Mouse (Mus musculus) retina, embryonic 14.5 days (tissue): ENCODE results near the gene Bnip1.
A peak's percentile ranks its signal among the peaks of the same experiment; 100 is the strongest.

Experiments used
- DNase-seq: peaks from one replicate; pipeline ENCODE4 v3.0.0-alpha.2; 2015; ENCODE audit warnings: low spot score

Bnip1 gene

GRCm38 (mm10) chr17:26839718-26840438, 59.0 kb downstream of the Bnip1 start:
- DNase-seq, result peak; percentile 13

DNA sequence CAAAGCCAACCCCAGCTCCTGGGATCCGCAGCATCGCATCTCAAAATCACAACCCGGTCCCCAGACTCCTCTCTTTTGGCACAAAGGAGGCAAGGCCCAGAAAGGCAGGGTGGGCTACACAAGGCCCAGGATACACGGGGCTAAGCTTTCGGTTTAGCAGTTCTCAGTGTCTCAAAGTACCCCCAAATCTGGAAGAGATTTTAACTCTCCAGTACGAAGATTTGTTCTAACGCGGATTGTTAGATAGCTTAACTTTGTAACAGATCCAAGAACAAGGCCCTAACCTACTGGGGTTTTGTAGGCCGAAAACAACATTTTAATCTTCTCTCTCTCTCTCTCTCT, 59.5 kb downstream of the Bnip1 start:
- DNase-seq, result peak; percentile 2

DNA sequence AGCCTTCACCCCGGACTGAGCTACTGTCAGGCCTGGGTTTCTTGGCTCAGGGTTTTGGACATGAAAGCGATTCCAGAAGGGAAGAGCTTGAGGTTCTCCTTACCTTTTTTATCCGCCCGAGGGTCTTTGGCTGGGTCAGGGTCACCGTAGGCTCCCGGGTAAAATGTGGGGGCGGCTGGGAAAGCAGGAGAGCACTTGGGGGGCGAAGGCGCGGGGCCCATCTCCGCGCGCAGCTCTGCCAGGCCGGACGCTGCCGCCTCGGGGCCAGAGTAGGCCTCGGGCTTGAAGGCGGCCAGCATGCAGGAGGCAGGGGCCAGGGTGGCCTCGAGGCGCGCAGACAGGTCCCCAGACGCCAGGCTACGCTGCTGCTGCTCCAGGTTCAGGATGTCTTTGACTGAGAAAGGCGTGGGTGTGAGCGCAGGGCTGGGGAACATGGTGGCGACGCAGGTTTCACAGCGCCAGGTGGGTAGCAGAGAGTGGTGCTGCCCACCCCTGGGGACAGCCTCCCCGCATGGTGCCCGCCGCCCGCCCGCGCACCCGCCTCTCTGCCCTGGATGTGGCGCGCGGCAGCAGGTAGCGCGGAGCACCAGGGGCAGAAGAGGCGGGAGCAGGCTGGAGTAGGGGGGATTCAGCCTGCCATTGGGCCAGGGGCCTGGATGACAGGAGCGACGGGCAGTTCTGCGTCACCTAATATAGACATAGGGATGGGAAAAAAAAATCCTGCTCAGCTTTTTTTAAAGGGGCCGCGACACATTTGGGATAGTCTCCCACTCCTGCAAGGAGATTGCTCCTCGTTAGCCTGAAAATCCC, 60.3 kb downstream of the Bnip1 start:
- peak; percentile 28 for DNase-seq

DNA sequence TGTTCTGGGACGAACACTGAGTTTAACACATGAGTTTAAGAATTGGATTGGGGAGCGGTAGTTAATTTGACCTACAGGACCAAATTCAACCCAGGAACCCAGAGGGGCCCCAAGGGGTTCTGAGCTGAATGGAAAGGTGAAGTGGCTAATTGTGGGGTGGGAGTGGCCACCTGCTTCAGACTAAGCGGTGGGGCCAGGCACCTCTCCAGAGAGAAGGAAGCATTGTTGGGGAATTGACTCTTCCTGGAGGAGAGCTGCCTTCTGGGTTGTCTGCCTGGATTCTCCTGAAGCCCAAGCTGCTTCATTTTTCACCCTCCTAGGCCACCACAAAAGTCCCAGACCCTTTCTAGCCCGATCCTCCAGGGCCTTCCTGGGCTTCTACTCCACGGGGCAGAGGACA, 61.1 kb downstream of the Bnip1 start:
- peak; percentile 9 for DNase-seq
